Mouse (Mus musculus) bone marrow macrophage, adult 2 months (primary cell): ENCODE measurements around the gene Ppp1r9a.

Experiments used
- CTCF ChIP-seq: IDR thresholded peaks from 2 replicates; pipeline ENCODE4 v1.5.1; 2012; ENCODE audit warnings: low read depth, mild to moderate bottlenecking, low read length, moderate library complexity
- POLR2A ChIP-seq: IDR thresholded peaks from 2 replicates; pipeline ENCODE4 v1.6.1; 2012; ENCODE audit warnings: mild to moderate bottlenecking, low read depth, low read length, borderline replicate concordance

GRCm38 (mm10) chr6:5190761-5191160 lies 288.0 kb downstream of the Ppp1r9a start:
- no peak for TF ChIP-seq CTCF
- TF ChIP-seq POLR2A = no peak
